Comparison of ENCODE assay signal across 14 mouse cellular contexts in the genomic region with DNA sequence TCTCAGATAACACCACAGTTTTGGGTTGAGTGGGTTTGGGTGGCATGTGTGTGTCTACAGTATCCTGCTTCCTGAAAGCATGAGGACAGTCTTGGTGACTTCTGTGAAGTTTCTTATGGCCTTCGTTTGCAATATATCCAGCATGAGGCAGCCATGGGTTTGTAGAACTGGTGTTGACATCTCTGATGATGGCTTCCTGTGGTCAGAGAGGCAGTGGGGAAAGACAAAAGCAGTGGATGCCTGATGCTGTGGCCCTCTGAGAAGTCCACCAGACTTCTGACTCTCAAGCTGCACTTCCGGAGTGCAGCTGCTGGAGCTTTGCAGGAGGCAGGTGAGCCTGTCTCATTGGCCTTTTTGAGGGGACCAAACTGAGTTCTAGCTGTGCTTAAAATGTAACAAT.
"Had no signal": no experiment of that assay in that cellular context is flagged by ENCODE, and none has a peak within 500 bp of the region (broad histone marks: within the 10 kb centered on the region; RNA-seq: fewer than 3 reads in every experiment).

No protein-coding gene starts in this region.

- H3K4me3 ChIP-seq: layer of hippocampus, adult 2 months; lung, embryonic 15.5 days had no signal

- DNase-seq: kidney, adult 2 months; kidney, postnatal 25 days; layer of hippocampus, adult 9-11 months; lung, adult 18-20 months; lung, postnatal 14 days; lung, postnatal 4 days; midbrain, embryonic 14.5 days; thymus, adult 18-20 months; thymus, postnatal 36 days had no signal

- H3K36me3 ChIP-seq: lung, embryonic 15.5 days had no signal

- H3K9me3 ChIP-seq: lung, embryonic 15.5 days had no signal

- H3K27me3 ChIP-seq: lung, embryonic 15.5 days had no signal

- H3K27ac ChIP-seq: kidney, postnatal 0 days; layer of hippocampus, adult 2 months; liver, embryonic 14.5 days; lung, embryonic 15.5 days had no signal

- H3K9ac ChIP-seq: liver, embryonic 14.5 days; lung, embryonic 15.5 days had no signal

- H3K4me2 ChIP-seq: lung, embryonic 15.5 days; midbrain, embryonic 11.5 days had no signal
